Mouse (Mus musculus) bone marrow, adult 2 months (tissue): Measurements from ENCODE around the gene Rnf113a2. TPM values are rescaled to one million over a fixed set of nuclear protein-coding genes. Genes with fewer than 3 reads are reported as not detected.

Experiments
- H3K27ac ChIP-seq: fragments of 200-500 bp; 2 replicates; pipeline ENCODE4 v1.5.1; 2012; ENCODE audit warnings: low read depth, mild to moderate bottlenecking, control low read depth, inconsistent platforms, low read length; ENCODE audit not compliant: control insufficient read depth, poor library complexity, insufficient read depth
- H3K4me1 ChIP-seq: fragments of 200-500 bp; 2 replicates; pipeline ENCODE4 v1.6.1; 2011; ENCODE audit warnings: low read length; ENCODE audit not compliant: control insufficient read depth, insufficient read depth
- H3K4me3 ChIP-seq: fragments of 200-500 bp; replicated peaks from 2 replicates; pipeline ENCODE3; 2011; ENCODE audit warnings: mild to moderate bottlenecking, low read depth, low read length, control low read depth; ENCODE audit not compliant: control insufficient read depth
- CTCF ChIP-seq: fragments of 200-500 bp; IDR thresholded peaks from 2 replicates; pipeline ENCODE4 v1.5.1; 2011; ENCODE audit warnings: low read length, control low read depth; ENCODE audit not compliant: control insufficient read depth, insufficient read depth
- POLR2A ChIP-seq: fragments of 200-500 bp; IDR thresholded peaks from 2 replicates; pipeline ENCODE4 v1.6.1; 2011; ENCODE audit warnings: low read depth, mild to moderate bottlenecking, control low read depth, low read length, borderline replicate concordance; ENCODE audit not compliant: control insufficient read depth
- WGBS: fragments of 180-500 bp; shearing (Covaris S2); methylation state at CpG from one replicate; pipeline ENCODE4 v1.1.7; 2018; 5-methylcytosine and 5-hydroxymethylcytosine counted together
- polyA plus RNA-seq: library from polyadenylated mRNA; stranded (reverse); fragments of >200 nt; gene quantifications from 2 replicates; pipeline ENCODE4 v1.2.4, GENCODE M21; 2011; ENCODE audit warnings: low replicate concordance; ENCODE audit not compliant: missing spikeins, insufficient read depth, insufficient read length

The Rnf113a2 gene
- polyA plus RNA-seq, 1 experiment: 9.5 TPM

DNA sequence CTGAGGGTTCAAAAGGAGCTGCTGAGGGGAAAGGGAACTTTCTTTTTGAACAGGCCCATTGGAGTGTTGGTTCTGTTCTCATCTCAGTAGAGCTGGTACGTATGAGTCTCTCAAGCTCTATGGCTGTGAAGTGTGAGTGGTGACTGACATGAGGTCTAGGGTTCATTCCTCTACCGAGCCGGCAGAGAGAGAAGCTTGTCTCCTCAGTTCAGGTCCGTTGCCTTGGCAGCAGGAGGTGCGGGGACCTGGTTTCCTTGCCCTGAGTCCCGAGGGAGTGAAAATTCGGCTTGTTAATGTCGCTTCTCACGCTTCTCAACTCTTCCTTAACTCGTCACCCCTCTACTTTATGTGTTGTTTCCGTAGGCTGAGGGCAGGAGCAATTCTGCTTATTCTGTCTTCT lies 34.8 kb downstream of the Rnf113a2 start:
- TF ChIP-seq CTCF (no peak), POLR2A (no peak)

DNA sequence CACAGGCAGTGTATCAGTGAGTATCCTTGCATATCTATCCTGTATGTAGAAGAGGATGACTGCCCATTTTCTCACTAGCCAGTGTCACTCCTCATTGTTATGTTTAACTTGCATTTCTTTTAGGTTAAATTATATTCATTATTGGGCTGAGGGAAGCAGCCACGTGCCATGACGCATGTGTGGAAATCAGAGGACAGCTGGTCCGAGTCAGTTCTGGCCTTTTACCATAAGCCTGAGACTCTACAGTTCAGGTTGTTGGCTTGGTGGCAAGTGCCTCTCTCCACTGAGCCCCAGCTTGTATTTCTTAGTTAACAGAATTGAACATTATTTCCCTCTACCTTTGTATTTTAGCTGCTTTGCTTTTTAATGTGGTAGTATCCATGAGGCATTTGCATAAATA lies 39.9 kb downstream of the Rnf113a2 start:
- H3K27ac ChIP-seq: no peak overlapping the region
- no peaks in the 10 kb centered on the region for H3K4me1 ChIP-seq
- H3K4me3 ChIP-seq: no peak overlapping the region
- 94% methylated on average over 3 of the region's 3 CpGs for WGBS
- no peak for TF ChIP-seq POLR2A
- TF ChIP-seq CTCF: no peak

More for the DNA sequence above, 34.8 kb downstream of the Rnf113a2 start:
- Histone ChIP-seq H3K4me3 (peak overlapping the region; percentile 89), H3K27ac (peak overlapping the region; percentile 32), H3K4me1 (no peaks in the 10 kb centered on the region)
- under 1% methylated on average over 11 of the region's 11 CpGs for WGBS

DNA sequence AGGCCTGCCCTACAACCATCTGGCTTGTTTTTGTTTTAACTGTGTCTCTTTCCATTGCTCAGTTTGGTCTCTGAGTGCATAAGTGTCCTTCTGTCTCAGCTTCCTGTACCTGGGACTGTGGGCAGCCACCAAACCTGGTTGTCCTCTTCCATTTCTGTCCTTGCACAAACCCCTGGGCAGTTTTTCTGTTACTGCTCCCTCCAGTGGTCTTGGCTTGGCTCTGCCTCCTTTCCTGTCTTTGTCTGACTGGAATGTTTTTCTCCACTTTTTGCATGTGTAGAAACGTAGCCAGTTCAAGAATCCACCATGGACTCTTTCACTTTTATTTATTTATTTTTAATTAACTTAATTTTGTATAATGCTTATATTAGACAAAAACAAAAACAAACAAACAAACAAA lies 42.8 kb downstream of the Rnf113a2 start:
- WGBS: 74% methylated on average over 1 of the region's 1 CpGs
- H3K4me3 ChIP-seq: no peak overlapping the region
- no peak overlapping the region for H3K27ac ChIP-seq
- TF ChIP-seq CTCF (no peak), POLR2A (no peak)
- no peaks in the 10 kb centered on the region for H3K4me1 ChIP-seq

DNA sequence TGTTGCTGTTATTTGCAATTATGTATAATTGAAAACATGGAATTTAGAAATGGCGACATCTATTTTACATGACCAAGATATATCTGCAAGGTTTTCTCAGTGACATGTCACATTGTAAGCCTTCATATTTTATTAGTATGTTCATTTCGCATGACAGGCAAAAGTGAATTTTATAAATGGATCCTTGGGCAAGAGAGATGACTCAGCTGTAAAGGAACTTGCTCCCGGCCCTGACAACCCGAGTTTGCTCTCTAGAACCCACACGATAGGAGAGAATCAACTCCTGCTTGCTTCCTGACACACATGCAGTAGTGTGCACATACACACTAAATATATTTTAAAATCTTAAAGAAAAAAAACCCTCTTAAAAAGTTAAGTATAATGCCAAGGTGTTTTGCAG lies 44.4 kb downstream of the Rnf113a2 start:
- Histone ChIP-seq H3K4me3 (no peak overlapping the region), H3K4me1 (no peaks in the 10 kb centered on the region), H3K27ac (no peak overlapping the region)
- WGBS: 89% methylated on average over 5 of the region's 5 CpGs
- no peak for TF ChIP-seq POLR2A
- no peak for TF ChIP-seq CTCF

DNA sequence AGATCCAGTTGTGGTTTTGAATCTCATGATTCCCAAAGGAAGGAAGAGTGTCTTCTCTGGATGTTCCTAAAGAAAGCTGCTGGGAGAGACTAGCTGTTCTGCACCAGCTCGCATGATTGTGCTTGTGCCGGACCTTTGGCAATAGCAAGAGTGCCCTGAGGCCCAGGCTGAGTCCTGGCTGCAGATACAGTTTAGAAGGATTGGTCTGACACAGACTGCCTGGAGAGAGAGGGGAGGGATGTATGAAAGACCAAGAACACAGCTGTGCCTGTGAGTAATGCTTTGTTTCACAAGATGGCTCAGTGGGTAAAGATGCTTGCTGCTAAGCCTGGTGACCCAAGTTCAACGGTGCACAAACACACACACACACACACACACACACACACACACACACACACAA lies 45.9 kb downstream of the Rnf113a2 start:
- Histone ChIP-seq H3K4me1 (no peaks in the 10 kb centered on the region), H3K4me3 (no peak overlapping the region), H3K27ac (no peak overlapping the region)
- no peak for TF ChIP-seq CTCF
- TF ChIP-seq POLR2A: no peak
- 86% methylated on average over 3 of the region's 3 CpGs for WGBS

Other genes with a start within 250 kb of the Rnf113a2 start
- 12.5 and 20.0 TPM in 2 replicates for gene Elmsan1, start 198.3 kb upstream of the Rnf113a2 start, polyA plus RNA-seq
- 17.8 and 25.3 TPM in 2 replicates for gene Ptgr2, start 132.0 kb upstream of the Rnf113a2 start, polyA plus RNA-seq
- 29.1 and 31.8 TPM in 2 replicates for gene Zfp410, start 100.3 kb upstream of the Rnf113a2 start, polyA plus RNA-seq
- gene Coq6, start 55.5 kb upstream of the Rnf113a2 start, polyA plus RNA-seq: 9.8 and 26.6 TPM in 2 replicates
- gene Fam161b, start 55.4 kb upstream of the Rnf113a2 start, polyA plus RNA-seq: 1.5 and 2.0 TPM in 2 replicates
- gene Entpd5, start 8.2 kb upstream of the Rnf113a2 start, polyA plus RNA-seq: 13.8 and 25.0 TPM in 2 replicates
- gene Bbof1, start 8.1 kb upstream of the Rnf113a2 start, polyA plus RNA-seq: 2.8 and 3.0 TPM in 2 replicates
- gene Aldh6a1, start 33.8 kb downstream of the Rnf113a2 start, polyA plus RNA-seq: 2.5 and 3.0 TPM in 2 replicates
- gene Lin52, start 34.2 kb downstream of the Rnf113a2 start, polyA plus RNA-seq: 12.5 and 13.0 TPM in 2 replicates
- gene Vsx2, start 152.6 kb downstream of the Rnf113a2 start, polyA plus RNA-seq: not detected in 2 replicates
- gene Abcd4, start 200.2 kb downstream of the Rnf113a2 start, polyA plus RNA-seq: 4.0 and 7.7 TPM in 2 replicates
- gene Vrtn, start 223.8 kb downstream of the Rnf113a2 start, polyA plus RNA-seq: not detected in 2 replicates